Mouse (Mus musculus) cerebellum, adult 11 months (tissue): ENCODE results near the gene Tmem143.
"Not testable (repeated sequence)": the region's sequence is repeated elsewhere in the genome, so short reads cannot be mapped to it uniquely, and the experiment has no call there.

Experiments
- DNase-seq: peaks from one replicate; pipeline ENCODE4 v3.0.0; 2022

The Tmem143 gene

DNA sequence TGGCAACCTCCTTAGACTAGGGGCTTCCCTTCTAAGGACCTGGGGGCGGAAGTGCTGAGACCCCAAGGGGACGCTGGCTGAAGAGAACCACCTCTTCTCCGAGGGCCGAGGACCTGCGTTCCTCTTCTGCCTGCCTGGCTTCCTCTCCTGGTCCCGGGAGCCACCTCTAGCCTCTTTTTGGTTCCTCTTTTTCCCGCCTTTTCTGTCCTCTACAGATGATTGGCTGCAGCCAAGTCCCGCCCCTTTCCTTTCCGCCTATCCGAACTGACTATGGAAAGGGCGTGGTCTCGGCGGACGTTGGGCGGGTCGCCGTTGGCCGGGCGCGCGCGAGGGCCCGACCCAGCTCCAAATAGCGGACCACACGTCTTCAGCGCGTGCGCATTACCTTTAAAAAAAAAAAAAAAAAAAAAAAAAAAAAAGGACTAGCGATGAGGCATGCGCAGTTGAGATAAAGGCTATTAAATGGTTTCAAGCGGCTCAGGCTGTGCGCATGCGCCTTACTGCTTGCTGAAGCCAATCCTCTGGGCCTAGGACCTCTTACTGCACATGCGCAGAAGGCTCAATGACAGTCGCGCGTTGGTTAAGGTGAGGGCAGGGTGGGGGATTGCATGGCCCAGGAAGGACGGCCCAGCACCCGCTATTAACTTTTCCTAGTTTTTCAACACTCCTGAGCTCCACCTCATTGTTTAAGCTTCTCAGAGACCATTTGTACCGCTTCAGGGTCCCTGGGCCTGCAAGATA is at the start of gene Tmem143, which contains the start of gene Syngr4:
TSS of gene Tmem143 (plus strand) at position 425 of the 741 bp plus-strand sequence.
TSS of gene Syngr4 (minus strand) at position 198 of the 741 bp plus-strand sequence.
- peak; percentile 99 for DNase-seq

DNA sequence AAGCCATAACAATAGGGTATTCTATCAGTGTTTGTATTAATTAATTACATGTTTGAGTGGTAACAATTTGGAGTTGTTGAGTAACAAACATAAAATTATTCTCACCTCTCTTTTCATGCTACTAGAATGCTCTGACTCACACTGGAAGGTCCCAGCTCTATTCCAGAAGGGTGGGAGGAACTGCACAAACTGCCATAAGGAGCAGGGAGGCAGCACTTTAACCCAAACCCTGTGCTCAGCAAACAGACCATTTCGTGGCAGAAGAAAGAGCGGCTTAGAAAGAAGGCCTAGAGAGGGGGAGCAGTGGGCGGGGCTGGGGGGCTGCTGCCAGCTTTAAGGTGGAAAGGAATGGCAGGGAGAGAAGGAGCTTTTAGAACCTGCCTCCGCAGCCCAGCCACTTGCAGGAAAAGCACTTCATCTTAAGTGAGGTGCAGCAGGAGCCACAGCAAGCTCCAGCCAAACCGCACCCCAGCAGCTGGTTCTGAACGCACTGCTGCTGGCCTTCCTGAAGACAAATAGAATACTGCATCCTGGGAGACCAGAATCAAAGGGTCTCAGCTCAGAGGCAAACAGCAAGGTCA is 48.2 kb upstream of the Tmem143 start:
- no peak for DNase-seq

DNA sequence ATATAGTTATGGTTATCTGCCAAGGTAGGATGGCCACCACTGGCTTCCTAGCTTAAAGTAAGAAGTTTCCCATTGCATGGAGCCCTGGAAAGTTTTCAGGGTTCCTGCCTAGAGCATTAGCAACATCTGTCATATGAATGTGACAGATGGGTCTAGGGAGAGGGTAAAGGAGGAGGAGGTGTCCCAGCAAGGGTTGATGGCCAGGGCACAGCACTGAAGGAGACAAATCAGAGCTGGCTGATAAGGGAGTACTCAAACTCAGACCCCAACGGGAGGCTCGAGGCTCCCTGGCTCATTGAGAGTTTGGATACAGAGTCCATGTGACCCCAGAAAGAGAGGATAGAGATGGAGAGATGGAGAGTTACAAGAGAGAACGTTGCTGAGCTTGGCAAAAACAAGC is 46.1 kb upstream of the Tmem143 start:
- DNase-seq, result no peak

DNA sequence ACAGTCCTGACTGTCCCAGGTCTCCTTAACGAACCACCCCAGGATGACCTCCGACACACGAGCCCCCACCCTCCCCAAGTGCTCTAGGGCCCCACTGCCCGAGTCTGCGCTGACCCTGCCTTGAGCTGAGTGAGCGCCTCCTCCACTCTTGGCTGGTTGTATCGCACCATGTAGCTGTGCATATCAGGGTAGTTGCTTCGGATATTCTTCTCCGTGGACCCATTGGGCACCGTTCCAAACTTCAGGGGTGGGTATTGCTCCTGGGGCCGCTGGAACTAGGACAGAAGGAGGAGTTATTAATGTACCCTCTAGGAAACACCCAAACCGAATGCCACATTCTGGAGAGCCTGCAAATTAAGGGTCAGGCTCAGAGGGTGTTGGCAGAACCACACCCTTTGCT is 43.7 kb upstream of the Tmem143 start:
- DNase-seq, result no peak

DNA sequence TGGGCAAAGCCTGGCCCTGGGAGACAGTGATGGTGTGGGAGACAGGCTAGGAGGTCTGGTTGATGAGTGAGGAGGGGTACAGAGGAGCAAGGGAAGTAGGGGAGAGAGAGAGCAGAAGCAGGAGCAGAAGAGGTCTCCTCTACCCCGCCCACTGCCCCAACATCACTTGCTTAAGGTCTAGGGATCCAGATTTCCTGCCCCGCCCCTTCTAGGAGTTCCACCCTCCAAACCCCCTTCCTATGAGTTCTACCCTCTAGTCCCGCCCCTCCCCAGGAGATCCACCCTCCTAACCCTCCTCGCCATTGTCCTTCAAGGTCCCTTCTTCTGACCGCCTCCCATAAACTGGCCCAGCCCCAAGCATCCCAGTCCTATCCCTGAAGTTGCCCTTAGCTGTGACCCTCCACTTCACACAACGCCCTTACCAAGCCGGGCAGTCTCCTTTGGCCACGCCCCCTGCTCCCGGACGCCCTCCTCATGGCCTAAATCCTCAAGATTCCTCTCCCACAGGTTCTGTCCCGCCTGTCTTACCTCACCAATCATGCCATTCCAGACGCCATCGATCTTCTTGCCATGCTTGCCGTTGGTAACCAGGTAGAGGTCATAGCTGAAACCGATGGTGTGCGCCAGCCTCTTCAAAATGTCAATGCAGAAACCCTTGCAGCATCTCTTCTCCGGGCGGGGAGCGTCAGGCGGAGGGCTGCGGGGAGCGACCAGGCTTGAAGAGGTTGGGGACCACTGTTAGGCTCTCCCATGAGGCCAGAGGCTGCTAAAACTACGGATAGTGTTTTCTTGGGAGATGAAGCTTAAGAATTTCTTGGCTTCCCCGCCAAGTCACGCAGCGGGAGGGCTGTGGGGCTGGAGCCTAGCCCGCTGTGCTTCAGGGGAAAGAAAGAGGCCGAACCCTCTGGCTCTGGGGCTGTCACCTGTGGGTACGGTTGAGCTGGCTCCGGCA is 39.5 kb upstream of the Tmem143 start:
- DNase-seq, result peak; percentile 59

DNA sequence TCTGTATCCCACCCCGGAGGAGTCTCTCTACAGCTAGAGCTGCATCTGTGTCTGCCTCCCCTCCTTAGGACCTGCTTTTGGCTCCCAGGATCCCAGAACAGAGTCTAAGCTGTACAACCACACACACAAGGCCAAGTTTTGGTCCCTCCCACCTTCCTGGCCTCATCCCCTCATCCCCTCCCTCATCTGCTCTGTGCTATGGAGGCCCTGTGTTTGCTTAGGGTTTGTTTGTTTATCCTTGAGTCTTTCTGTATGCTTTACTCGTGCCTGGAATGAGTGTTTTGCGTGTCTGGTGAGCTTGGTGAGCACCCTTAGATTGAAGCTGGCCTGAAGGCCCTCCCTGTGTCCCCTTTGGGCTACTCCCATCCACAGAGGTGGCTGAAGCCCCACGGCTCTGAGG is 37.7 kb upstream of the Tmem143 start:
- no peak for DNase-seq

DNA sequence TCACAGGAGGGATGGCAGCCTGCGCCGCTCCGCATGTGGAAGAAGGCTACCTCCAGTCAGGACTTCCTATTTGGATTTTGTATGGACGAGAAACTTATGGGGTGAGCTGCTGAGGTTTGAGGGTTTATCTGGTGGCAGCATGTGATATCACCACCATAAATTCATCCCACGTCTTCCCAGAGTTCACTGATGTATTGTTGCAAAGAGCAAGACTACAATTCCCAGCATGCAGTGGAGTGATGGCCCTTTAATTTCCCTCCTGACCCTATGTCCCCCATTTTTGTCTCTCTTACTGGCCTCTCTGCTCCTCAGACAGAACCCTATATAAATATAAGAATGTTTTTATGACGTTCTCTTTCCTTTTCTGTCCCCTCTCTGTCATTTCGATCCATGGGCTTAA is 33.9 kb upstream of the Tmem143 start:
- no peak for DNase-seq

DNA sequence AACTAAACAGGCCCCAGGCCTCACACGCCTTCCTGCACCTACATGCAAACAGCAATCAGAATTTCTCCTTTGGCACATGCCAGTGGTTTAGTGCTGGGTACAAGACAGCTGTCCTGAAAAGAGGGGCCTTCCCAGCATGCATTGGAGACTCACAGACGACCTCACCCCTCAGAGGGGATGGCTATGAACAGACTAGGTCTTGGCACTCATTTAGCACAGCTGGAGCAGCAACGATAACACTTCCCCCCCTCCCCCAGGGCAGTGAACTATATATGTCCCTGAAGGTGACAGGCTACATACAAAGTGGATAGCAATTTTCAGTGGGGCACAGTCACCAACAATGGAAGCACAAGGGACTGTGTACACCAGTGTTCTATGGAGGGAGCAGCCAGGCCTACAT is 32.3 kb upstream of the Tmem143 start:
- no peak for DNase-seq

DNA sequence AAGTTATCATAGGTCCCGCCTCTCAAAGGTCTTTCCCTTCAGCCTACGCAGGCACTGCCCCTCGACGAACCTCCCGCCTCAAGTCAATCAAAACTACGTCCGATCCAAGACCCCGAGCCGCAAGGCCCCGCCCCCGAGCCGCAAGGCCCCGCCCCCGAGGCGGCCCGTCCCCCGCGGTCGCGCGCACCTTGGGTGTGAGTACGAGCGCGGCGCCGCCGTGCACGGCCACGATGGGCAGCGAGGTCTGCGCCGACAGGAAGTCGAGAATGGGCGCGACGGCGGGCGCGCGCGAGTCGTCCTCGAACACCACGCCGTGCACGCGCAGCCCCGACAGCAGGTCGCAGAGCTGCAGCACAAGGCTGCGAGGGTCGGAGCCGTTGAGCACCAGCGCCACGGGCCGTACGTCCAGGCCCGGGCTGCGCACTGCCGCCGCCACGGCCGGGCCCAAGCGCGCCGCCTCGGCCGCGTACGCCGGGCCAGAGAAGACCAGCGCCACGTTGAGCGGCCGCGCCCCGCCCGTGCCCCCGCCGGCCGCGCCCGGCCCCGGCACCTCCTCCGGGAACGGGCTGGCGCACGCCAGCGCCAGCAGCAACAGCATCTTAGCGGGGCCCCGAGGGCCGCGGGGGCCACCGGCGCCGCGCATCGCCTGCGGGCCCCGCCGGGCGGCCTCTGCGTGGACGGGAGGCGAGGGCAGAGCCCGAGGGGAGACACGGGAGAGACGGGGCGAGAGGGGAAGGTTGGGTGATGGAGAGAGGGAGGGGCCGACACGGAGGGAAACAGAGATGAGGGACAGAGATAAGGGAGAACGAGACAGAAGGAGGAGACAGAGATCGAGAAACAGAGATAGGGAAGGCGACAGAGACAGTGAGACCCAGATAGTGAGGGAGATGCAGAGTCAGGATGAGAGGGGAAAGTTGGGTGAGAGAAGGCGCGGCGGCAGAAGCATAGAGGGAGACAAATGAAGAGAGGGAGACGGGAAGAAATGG is 30.5 kb upstream of the Tmem143 start:
- DNase-seq, result peak; percentile 69

DNA sequence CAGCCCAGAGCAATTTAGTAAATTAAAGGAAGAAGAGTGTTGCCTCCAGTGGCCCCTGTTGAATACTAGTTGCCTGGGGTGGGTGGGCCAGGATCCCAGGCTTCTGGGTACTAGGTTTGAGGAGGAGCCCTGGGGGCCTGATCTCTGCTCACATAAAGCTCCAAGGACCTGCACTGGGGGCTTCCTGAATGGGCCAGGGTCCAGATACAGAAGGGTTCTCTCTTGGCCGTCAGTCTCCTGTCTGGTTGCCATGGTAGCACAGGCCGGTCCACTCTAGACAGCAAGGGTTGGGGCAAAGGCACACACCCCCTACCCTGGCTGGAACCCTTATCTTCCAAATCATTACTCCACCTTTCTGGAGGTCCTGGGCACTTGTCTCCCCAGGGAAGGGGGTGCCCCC is 28.9 kb upstream of the Tmem143 start:
- DNase-seq, result no peak

DNA sequence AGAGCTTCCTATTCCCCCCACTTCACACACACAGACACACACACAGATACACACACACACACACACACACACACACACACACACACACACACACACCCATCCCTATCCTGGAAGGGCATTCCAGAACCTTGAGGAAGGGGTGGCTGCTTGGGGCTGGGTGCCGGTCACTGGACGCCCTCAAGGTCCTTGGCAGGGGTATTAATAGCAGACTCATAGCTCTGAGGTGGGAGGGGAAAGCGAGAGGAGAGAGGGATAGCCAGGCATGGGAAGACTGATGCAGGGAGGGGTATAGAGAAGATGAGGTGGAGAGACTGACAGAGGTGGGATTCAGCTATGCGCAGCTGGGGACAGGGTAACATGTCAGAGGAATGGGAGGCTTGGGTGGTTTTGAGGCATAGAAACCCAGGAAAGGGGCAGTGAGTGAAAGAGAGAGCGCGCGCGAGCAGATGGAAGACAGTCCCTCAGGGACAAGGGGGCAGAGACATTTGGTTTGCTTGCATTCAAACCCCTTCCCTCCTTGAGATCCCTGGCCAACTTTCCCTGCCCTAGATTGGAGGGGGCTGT is 27.6 kb upstream of the Tmem143 start:
- no peak for DNase-seq

DNA sequence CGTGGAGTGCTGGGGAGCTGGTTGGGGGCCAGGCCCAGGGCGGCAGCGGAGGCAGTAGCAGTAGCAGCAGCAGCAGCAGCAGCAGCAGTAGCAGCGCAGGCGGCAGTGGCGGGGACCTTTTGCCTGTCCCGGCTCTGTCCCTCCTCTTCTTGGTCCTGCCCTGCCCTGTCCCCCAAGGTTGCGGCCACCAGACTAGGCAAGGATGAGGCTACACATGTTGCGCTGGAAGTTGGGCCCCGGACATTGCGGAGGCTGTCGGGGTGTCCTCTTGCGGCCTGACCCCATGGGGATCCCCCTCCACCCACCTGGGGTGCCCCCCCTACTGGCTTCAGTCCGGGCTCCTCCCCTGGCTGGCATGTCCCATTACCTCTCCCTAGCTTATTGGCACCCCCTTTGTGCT is 27.0 kb upstream of the Tmem143 start:
- no peak for DNase-seq

DNA sequence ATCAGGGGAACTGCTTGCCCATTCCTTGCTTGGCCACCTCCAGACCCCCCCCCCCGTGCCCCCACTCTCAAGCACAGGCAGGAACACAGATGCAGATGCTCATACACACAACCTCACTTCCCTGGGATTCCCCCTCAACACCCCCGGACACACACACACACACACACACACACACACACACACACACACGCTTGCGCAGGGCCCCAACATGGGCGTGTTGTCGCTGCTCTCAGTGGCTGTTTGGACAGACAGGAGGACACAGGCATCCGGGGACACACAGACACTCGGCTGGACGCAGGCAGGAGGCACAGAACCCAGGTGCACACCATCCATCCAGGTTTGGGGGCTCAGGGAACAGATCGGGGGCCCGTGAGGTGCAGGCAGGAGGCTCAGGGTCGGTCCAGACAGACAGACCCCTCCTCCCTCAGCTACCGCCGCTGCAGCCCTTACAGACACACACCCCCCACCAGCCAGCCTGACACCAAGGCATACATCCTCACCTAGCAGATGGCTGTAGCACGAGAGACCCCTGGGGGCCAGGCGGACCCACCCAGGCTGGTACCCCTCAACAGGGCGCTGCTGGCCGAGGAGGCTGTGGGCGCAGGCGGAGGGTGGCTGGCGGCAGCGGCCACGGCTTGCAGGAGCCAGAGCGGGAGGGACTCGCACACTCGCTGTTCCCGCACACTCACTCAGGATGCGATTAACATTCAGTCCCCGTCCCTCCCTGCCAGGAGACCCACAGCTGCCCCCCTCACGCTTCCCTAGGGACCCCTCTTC is 26.3 kb upstream of the Tmem143 start:
- DNase-seq, result no peak

DNA sequence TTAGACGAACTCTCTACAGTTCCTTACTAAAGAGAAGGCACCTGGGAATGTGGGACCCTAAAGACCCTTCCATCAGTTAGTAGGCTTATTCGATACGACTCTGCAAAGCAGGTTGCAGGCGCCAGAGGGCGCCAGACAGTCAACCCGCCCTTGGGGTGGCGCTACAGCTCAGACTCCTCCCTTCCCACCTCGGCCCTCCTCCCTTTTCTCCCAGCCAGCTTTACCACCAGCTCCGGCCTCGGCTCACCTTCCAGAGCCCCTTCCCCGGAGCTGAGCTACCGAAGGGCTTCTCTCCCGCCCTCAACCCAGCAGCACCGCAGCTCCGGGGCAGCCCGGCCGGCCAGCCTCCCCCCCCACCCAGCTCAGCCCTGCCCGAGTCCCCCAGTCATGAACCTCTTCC is 24.1 kb upstream of the Tmem143 start, which contains the start of gene Kdelr1:
TSS of gene Kdelr1 (plus strand) at position 149 of the 400 bp plus-strand sequence.
- peak; percentile 86 for DNase-seq

DNA sequence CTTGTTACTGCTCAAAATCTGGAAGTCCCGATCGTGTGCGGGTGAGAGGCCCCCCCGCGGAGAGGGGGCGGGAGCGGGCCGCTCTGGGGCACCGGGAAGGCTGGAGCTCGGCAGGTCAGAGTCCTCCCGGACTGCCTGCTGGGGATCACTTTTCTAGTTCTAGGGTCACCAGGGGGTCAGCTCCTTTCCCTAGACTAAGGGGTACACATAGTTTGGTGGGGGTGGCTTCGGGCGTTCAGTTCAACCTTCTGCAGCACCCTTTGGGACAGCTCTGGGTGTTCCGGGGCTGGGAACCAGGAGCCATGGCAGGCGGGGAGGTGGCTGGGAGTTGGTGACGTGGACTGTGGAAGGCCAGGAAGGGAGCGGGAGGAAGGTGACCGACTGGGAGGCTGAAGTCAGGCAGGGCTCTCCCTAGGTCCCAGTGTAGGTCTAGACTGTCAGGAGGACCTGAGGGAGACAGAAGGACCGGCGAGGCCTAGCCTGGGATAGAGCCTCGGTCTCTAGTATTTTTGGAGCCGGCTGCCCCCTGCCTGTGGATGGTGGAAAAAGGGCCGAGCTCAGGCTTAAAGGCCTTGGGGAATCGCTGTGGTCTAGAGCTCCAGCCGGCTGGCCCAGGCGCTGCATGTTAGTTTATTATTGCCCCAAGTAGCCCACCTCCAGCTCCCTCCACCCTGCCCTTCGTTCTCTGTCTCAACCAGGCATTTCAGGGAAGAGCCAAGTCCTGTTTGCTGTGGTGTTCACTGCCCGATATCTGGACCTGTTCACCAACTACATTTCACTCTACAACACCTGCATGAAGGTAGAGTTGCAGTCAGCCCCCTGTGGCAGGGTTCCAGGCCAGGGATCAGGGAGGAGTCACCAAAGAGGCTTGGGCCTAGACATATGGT is 23.4 kb upstream of the Tmem143 start:
- DNase-seq, result peak; percentile 57

DNA sequence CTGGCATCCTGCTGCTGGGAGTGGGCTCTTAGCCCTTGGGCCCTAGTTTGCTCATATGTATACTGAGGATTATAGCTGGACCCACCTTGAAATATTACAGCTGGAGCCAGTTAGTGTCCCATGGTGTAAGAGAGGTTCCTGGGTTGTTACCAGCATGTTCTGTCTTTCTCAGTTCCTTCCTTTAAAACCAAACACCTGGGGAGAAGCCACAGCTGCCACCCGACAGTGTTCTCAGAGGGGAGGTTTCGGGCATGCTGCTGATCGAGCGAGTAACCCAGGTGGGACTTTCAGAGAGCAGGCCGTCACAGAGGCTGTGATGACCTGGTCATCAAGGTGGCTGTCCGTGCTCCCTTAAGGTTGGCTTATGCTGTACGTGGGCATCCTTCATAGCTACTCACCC is 19.8 kb upstream of the Tmem143 start:
- no peak for DNase-seq

DNA sequence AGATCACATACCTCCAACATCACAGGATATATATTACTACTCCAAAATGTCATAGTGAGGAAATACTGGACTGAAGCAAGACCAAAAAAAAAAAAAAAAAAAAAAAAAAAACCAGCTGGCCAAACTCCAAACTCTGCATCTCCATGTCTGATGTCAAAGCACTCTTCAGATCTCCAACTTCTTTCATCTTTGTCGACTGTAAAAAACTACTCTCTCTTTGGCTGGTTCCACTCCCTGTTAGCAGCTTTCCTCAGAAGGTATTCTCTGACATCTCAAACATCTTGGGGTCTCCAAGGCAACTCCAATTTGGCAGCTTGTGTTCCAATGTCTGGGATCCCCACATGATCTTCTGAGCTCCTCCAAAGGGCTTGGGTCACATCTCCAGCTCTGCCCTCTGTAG is 18.5 kb upstream of the Tmem143 start, which contains the start of gene Grin2d:
TSS of gene Grin2d (minus strand) at position 101 of the 400 bp plus-strand sequence.
- DNase-seq, result not testable (repeated sequence)

DNA sequence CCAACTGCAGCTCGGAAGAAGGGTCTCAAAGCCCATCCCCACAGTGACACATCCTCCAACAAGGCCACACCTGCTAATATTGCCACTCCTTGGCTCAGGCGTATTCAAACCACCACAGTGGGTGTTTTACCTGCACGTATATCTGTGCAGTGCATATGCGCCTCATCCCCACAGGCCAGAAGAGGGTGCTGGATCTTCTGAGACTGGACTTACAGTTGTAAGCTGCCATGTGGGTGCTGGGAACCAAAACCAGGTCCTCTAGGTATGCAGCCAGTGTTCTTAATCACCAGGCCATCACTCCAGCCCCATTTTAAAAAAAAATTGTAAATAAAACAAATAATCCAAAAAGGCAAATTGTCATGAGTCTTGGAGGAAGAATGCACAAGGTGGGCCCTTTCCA is 16.2 kb upstream of the Tmem143 start:
- DNase-seq, result no peak

DNA sequence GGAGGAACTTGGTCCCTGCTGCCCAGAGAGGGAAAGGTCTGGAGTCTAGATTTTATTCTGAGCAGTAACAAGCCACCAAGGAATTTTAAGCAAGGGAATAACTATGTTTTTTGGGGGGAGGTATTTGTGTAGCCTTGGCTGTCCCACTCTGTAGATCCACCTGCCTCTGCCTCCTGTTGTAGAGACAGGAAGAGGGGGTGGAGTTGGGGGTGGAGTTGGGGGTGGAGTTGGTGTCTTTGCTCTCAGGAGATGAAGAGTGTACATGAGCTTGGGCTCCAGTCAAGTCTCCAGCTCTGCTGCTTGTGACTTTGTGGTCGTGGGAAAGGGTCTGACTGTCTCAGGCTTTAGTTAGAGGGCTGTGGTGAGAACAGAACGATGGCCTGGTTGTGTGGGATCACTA is 15.7 kb upstream of the Tmem143 start:
- DNase-seq, result no peak

DNA sequence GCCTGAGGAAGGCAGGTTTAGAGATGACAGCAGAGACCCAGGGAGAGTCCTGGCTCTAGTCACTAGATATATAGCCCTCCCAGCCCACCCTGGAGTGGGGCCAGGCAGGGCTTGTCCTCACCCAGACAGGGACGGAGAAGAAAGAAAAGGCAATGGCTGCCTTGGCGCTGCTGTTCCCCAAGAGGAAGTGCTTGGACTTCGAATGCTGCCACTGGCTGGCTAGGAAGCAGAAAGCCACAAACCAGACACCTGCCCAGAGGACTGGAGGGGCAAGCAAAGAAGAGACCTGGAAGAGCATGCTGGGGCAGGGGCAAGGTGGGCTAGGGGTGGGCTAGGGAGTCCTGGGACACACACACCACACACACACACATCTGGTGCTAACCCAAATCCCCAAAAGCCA is 9.5 kb upstream of the Tmem143 start:
- DNase-seq, result no peak
